Mouse (Mus musculus) spleen, adult 2 months (tissue): ENCODE results near the gene Nos1ap.

Source experiments
- CTCF ChIP-seq: fragments of 200-500 bp; IDR thresholded peaks from 2 replicates; pipeline ENCODE4 v1.5.1; 2011; ENCODE audit warnings: mild to moderate bottlenecking, inconsistent platforms; ENCODE audit not compliant: insufficient read depth, insufficient read length, insufficient replicate concordance; ENCODE audit errors: extremely low read depth
- POLR2A ChIP-seq: fragments of 200-500 bp; IDR thresholded peaks from 2 replicates; pipeline ENCODE4 v1.6.1; 2011; ENCODE audit warnings: low read depth, low read length, inconsistent platforms

DNA sequence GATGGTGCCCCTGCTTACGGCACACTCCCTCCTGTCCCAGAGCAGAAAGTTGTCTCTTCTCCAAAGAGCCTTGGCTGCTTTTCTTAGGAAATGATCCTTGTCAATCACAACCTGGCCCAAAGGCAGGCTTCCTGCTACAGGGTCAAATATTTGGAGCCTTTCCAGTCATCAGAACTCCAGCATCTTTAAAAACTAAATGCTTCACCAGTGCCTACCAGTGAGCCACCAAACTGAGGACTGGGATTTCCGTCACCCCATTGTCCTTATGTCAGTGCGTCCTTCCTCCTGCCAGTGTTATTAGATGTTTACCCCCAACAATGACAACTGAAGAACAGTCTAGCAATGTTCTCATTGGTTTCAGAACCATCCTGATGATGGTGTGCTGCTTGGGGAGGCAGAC lies 28.9 kb downstream of the Nos1ap start:
- TF ChIP-seq POLR2A: no peak
- no peak for TF ChIP-seq CTCF
